Mouse (Mus musculus): Measurements from ENCODE around the gene Zfp108.
A peak's percentile ranks its signal among the peaks of the same experiment; 100 is the strongest.
"Not testable (repeated sequence)": the region's sequence is repeated elsewhere in the genome, so short reads cannot be mapped to it uniquely, and the experiment has no call there.

The Zfp108 gene

DNA sequence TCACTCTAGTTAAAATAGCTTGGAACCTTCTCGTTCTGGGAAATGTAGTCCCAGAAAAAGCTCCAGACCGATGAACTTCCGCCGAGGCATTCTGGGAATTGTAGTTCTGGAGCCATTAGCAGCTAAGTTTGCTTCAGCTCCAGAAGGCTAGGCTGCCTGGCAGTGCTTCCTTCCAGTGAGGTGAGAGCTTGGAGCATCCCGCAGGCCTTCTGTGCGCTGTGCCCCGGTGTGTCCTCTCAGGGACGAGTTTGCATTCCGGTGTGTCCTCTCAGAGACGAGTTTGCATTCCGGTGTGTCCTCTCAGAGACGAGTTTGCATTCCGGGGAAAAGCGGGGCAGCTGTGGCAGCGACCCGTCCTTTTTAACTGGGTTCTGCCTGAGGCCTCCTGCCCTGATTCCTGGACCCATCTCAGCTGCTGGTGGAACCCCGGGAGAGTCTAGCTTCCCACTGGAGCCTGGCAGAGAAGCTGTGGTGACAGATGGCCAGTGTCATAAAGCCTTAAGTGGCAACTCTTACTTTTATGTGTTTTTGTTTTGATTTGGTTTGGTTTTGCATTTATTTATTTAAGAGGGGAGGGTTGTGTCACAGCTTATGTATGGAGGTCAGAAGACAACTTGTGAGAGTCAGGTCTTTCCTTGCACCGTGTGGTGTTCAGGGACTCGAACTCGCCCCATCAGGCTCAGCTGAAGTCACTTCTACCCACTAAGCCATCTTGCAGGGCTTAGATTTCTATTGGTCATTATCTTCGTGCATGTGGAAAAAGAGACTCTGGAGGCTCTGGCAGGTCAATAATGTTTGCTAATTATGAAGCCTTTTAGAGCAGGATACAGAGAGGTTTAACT, at the start of gene Zfp108:
Zfp108 (plus strand) TSS at position 162 of the 842 bp plus-strand sequence.
- peak; percentile 79 for DNase-seq (ENCODE audit: low read depth, low spot score)

- peak; percentile 66 for DNase-seq (ENCODE audit: low read depth, low spot score)
Observed at GRCm38 (mm10) chr7:24207488-24208261, 46.9 kb upstream of the Zfp108 start.

GRCm38 (mm10) chr7:24208282-24208886, 46.2 kb upstream of the Zfp108 start:
- DNase-seq (ENCODE audit: low read depth, low spot score) = no peak

DNA sequence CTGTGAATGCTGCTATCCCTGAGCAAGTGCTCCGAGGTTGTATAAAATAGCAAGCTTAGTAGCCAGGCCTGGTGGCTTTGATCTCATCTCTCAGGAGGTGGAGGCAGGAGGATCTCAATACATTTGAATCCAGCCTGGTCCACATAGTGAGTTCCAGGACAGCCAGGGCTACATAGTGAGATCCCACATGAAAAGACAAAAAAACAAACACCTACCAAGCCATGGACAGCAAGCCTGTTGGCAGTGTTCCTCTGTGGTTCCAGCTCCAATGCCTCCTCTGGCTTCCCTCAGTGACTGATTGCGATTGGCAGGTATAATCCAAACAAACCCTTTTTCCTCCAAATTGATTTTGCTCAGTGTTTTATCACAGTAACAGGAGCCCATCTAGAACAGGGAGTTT, 44.3 kb upstream of the Zfp108 start:
- DNase-seq (ENCODE audit: low read depth, low spot score) = no peak

DNA sequence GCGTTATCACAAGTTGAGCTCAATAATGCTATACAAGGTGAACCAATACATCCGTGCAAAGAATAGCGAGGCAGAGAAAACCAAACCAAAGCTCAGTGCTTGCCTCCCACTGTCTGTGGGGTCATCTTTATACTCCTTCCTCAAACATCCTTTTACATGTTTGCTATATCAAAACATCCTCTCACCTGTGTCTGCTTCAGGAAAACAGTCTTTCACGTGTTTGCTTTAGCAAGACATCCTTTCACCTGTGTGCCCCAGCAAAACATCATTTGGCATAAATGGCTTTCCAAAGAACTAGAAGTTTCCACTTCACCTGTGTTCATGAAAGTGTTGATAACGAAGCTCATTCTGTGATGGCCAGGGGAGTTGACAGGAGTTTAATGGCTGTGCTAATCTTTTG, 43.3 kb upstream of the Zfp108 start, which contains the start of gene Zfp111:
Zfp111 (minus strand) TSS at position 101 of the 400 bp plus-strand sequence.
- DNase-seq (ENCODE audit: low read depth, low spot score) = no peak

- peak; percentile 19 for DNase-seq (ENCODE audit: low read depth, low spot score)
Observed at GRCm38 (mm10) chr7:24237040-24237791, 17.4 kb upstream of the Zfp108 start, which contains the start of gene Zfp109. TSS of gene Zfp109 (minus strand) at chr7:24237560.

DNA sequence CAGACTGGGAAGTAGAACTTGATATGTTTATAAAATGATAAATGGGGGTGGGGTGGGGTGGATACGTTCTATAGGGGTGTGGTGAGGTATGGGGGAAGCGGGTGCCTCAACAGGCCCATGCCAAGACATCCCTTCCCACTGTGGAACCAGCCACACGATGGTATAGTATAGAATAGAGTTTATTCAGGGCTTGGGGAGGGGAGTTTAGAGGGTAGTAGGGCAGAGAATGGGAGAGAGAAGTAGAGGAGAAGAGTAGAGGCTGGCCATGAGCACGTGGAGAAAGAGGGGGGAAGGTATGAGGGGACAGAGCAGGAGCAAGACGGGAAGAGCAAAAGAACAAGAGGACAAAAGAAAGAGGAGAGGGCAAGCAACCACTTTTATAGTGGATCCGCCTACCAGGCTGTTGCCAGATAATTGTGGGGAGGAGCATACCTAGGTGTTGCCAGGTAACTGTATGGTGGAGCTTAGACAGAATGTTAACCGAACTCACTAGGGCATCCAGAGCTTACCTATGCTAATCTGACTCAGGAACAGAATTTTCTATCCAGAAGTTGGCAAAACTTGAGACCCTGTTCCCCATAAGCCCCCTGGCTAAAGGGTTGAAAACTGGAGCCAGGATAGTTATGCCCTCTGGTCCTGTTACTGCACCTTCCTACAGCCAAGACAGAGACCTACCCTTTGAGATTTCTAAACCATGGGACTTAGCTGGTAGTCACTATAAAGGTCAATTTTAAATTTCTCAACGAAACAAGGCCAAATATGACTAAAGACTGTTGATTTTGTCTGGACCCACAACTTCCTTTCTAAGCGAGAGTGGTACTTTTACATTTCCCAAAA, 597 bp upstream of the Zfp108 start:
- no peak for DNase-seq (ENCODE audit: low read depth, low spot score)

- no peak for DNase-seq (ENCODE audit: low read depth, low spot score)
Observed at GRCm38 (mm10) chr7:24259306-24259999, 4.9 kb downstream of the Zfp108 start.

DNA sequence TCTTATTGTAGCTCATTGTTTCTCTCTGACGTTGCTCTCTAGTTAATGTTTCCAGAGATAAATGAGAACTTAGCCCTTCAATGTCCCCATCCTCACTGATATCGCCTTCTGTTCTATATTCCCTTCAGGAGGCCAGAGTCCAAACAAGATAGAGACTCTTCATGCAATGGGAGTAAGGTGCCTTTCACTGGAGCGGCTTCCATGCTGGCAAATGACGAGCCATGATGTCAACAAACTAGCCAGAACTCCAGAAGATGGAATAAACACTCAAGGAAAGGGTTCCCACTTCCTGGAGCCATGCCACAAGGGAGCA, 5.4 kb downstream of the Zfp108 start:
- no peak for DNase-seq (ENCODE audit: low read depth, low spot score)

- no peak for DNase-seq (ENCODE audit: low read depth, low spot score)
Observed at GRCm38 (mm10) chr7:24268176-24269155, 13.9 kb downstream of the Zfp108 start.

GRCm38 (mm10) chr7:24269256-24269655, 14.7 kb downstream of the Zfp108 start:
- DNase-seq (ENCODE audit: low read depth, low spot score) = no peak

- peak; percentile 4 for DNase-seq (ENCODE audit: low read depth, low spot score)
Observed at GRCm38 (mm10) chr7:24269667-24270287, 15.2 kb downstream of the Zfp108 start.

- DNase-seq (ENCODE audit: low read depth, low spot score) = peak; percentile 76
Observed at GRCm38 (mm10) chr7:24270288-24270672, 15.7 kb downstream of the Zfp108 start, which contains the start of gene Zfp93. TSS of gene Zfp93 (plus strand) at chr7:24270420.

- no peak for DNase-seq (ENCODE audit: low read depth, low spot score)
Observed at GRCm38 (mm10) chr7:24271191-24271590, 16.6 kb downstream of the Zfp108 start.

- no peak for DNase-seq (ENCODE audit: low read depth, low spot score)
Observed at GRCm38 (mm10) chr7:24274456-24274855, 19.9 kb downstream of the Zfp108 start.

DNA sequence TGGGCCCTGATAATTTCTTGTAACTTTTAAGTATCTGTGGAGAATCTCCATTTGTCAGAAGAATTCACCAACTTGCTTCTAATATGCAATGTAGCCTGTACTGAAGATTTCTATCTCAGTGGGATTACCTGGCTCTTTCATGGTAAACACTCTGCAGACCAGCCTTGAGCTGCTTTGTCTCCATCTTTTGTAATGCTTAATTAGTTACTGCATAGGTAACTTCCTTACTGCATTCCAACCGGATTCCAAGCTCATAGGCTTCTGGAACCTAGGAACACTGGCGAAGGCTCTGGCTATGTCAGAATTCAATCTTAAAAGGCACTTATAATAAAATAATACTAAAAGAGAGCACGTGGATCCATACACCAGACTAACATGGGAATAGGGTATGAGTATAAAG, 24.2 kb downstream of the Zfp108 start:
- DNase-seq (ENCODE audit: low read depth, low spot score) = not testable (repeated sequence)

DNA sequence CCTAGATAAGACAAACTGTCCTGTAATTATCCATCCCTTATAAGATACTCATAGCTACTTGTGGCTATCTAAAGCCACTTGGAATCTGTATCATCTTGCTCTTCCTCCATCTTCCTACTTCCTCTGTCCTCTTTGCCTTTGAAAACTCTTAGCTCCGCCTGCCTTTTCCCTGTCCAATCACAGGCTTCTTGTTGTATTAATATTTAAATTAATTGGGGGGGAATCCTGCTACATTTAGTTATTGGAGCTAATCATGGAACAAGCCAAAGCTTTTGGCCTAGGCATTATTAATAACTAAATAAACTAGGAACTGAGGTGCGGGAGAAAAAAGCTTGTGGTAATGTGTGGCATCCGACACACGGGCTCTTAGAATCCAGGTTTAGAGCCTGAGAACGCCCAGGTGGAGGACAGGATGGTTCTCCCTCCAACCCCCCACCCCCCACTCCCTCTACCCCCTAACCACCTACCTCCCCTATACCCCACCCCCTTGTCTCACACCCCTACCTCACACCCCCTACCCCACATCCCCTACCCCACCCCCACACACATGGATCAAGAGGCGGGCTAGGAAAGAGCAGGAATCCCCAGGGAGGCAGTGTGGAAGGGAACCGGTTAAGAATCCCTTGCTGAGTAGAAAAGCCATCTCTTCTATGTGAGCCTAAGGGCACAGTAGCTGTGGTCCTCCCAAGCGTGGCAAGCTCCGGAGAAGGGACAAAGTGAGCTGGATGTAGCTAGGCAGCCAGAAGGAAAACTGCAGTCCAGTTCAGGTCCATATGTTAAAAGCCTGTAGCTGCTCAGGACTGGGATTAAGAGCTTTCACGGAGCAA, 25.6 kb downstream of the Zfp108 start:
- no peak for DNase-seq (ENCODE audit: low read depth, low spot score)

DNA sequence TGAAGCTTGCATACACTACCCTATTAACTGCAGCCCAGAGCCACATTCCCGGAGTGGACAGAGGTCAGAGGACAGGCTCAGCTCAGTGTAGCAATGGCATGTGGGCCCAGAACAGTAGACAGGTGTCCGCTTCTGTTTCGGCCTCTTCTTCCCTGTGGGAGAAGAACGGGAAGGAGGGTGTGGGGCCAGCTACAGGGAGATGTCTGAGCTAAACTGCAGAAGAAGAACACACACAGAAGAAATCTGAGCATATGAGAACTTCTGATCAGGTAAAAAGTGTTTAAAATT, 26.2 kb downstream of the Zfp108 start:
- DNase-seq (ENCODE audit: low read depth, low spot score) = no peak

Data from skeletal muscle tissue, adult 2 months (tissue).